Mouse (Mus musculus): Measurements from ENCODE around the gene Fam196a. TPM values are rescaled to one million over a fixed set of nuclear protein-coding genes. Genes with fewer than 3 reads are reported as not detected.
A peak's percentile ranks its signal among the peaks of the same experiment; 100 is the strongest.

The Fam196a gene
- total and polyA plus RNA-seq, 3 experiments: not detected

DNA sequence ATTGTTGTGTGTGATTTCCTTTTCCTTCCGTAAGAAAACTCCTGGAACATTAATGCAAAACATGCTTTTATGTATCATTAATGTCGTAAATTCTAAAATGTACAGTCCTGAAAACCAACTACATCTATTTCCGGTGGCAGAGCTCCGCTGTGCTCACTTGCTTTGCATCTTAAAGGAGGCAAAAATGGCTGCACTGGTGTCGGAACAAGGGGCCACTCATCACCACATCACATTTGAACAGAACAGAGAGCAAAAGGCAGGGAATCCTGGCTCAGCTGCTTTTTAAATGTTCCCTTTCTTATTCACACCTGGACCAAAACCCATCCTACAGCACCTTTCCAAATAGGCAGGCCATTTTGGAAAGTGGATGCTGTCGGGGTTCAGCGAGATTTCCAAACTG is 65.2 kb downstream of the Fam196a start:
- DNase-seq: no peak
- intact Hi-C loops (cut with DNase I): no loop called here
- Histone ChIP-seq H3K79me2 (replicated peaks; ENCODE audit: control insufficient read depth, insufficient read depth, low read length) (no peaks in the 10 kb centered on the region), H3K4me3 (no peak overlapping the region), H3K36me3 (ENCODE audit: control insufficient read depth, insufficient read depth, low read length) (no peaks in the 10 kb centered on the region; the same call in 1 of the 2 replicates), H3K27ac (no peak overlapping the region), H3K27me3 (ENCODE audit: control insufficient read depth, insufficient read depth, low read length) (no peaks in the 10 kb centered on the region), H3K9ac (ENCODE audit: low read depth, low read length) (no peak overlapping the region), H3K4me1 (ENCODE audit: control insufficient read depth, insufficient read depth, low read length) (peaks cover 2% of the 10 kb centered on the region; the same call in 1 of the 2 replicates)
- 82% methylated on average over 7 of the region's 7 CpGs for WGBS
- TF ChIP-seq EP300 (IDR thresholded peaks at IDR 0.05; ENCODE audit: insufficient read depth, low read depth, low read length): no peak
- TF ChIP-seq CTCF (IDR thresholded peaks at IDR 0.05): no peak

DNA sequence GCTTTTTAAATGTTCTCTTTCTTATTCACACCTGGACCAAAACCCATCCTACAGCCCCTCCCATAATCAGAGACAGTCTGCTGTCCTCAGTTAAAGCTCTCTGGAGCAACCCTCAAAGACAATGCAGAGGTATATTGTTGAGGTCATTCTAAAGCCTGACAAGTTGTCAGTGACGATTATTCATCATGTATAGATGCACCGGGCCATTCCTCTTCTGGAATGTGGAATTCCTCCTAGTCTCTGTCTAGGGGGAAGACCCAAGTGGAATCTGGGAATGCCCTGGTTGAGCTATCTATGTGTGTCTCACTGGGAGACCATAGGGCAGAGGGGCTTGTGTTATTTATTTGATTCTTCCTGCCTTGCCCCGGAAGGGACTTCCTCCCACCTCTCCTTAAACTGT is 65.7 kb downstream of the Fam196a start:
- intact Hi-C loops (cut with DNase I): no loop called here
- H3K27ac ChIP-seq: no peak overlapping the region
- TF ChIP-seq EP300 (IDR thresholded peaks at IDR 0.05; ENCODE audit: insufficient read depth, low read depth, low read length): no peak
- no peaks in the 10 kb centered on the region for H3K79me2 ChIP-seq (replicated peaks; ENCODE audit: control insufficient read depth, insufficient read depth, low read length)
- no peak overlapping the region for H3K4me3 ChIP-seq
- H3K9ac ChIP-seq (ENCODE audit: low read depth, low read length): no peak overlapping the region
- no peak for DNase-seq
- 58% methylated on average over 3 of the region's 3 CpGs for WGBS
- no peaks in the 10 kb centered on the region; the same call in 1 of the 2 replicates for H3K36me3 ChIP-seq (ENCODE audit: control insufficient read depth, insufficient read depth, low read length)
- no peaks in the 10 kb centered on the region for H3K27me3 ChIP-seq (ENCODE audit: control insufficient read depth, insufficient read depth, low read length)
- H3K4me1 ChIP-seq (ENCODE audit: control insufficient read depth, insufficient read depth, low read length): peaks cover 2% of the 10 kb centered on the region; the same call in 1 of the 2 replicates

DNA sequence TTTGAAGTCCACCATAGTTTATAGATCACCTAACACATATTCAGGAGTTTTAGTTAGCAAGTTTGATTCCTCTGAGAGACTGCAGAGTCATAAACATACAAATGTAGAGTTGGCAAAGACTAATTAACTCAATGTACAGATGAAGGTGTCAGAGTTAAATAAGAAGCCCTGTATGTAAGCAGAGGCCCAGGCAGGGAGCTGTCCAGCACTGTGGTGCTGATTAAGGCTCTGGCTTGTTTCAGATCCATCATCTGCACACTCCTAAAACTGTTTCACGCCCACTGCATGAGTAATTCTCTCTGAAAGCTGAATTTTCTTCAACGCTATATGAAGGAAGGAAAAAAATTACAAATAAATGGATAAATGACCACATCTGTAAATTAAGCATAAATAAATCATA is 74.1 kb downstream of the Fam196a start:
- Histone ChIP-seq H3K4me1 (ENCODE audit: control insufficient read depth, insufficient read depth, low read length) (no peaks in the 10 kb centered on the region), H3K36me3 (ENCODE audit: control insufficient read depth, insufficient read depth, low read length) (no peaks in the 10 kb centered on the region), H3K27ac (no peak overlapping the region), H3K9ac (ENCODE audit: low read depth, low read length) (no peak overlapping the region), H3K27me3 (ENCODE audit: control insufficient read depth, insufficient read depth, low read length) (no peaks in the 10 kb centered on the region), H3K79me2 (replicated peaks; ENCODE audit: control insufficient read depth, insufficient read depth, low read length) (no peaks in the 10 kb centered on the region), H3K4me3 (no peak overlapping the region)
- TF ChIP-seq POLR2A (IDR thresholded peaks at IDR 0.05; ENCODE audit: insufficient read depth, low read depth, low read length) (no peak), CTCF (IDR thresholded peaks at IDR 0.05) (no peak), EP300 (IDR thresholded peaks at IDR 0.05; ENCODE audit: insufficient read depth, low read depth, low read length) (no peak)
- intact Hi-C loops (cut with DNase I): no loop called here
- DNase-seq: peak in 1 of 2 experiments; percentile 59
- WGBS: 67% methylated on average over 2 of the region's 2 CpGs

DNA sequence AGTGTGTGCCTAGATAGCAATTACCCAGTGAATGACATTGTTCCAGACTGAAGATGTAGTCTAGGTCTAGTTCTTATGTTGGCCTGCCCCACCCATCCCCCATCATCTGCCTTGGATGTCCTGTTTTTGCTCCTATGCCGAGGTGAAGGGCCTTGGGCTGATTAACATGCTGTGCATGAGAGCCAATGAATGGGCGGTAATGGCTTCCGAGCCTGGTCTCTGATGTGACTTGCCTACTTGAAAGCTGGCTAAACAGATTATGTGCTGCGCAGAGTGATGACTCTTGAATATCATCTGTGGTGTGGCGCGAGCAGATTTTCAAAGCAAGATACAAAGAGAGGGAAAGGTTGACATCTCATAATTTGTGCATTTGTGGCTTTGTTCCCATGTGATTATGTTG is 76.2 kb downstream of the Fam196a start:
- DNase-seq: no peak
- H3K27ac ChIP-seq: no peak overlapping the region
- H3K4me3 ChIP-seq: no peak overlapping the region
- H3K9ac ChIP-seq (ENCODE audit: low read depth, low read length): no peak overlapping the region
- no peaks in the 10 kb centered on the region for H3K4me1 ChIP-seq (ENCODE audit: control insufficient read depth, insufficient read depth, low read length)
- no peaks in the 10 kb centered on the region for H3K36me3 ChIP-seq (ENCODE audit: control insufficient read depth, insufficient read depth, low read length)
- no peaks in the 10 kb centered on the region for H3K79me2 ChIP-seq (replicated peaks; ENCODE audit: control insufficient read depth, insufficient read depth, low read length)
- no peaks in the 10 kb centered on the region for H3K27me3 ChIP-seq (ENCODE audit: control insufficient read depth, insufficient read depth, low read length)
- no peak for TF ChIP-seq EP300 (IDR thresholded peaks at IDR 0.05; ENCODE audit: insufficient read depth, low read depth, low read length)
- TF ChIP-seq CTCF (IDR thresholded peaks at IDR 0.05): no peak
- TF ChIP-seq POLR2A (IDR thresholded peaks at IDR 0.05; ENCODE audit: insufficient read depth, low read depth, low read length): no peak
- 88% methylated on average over 6 of the region's 6 CpGs for WGBS
- intact Hi-C loops (cut with DNase I): no loop called here

DNA sequence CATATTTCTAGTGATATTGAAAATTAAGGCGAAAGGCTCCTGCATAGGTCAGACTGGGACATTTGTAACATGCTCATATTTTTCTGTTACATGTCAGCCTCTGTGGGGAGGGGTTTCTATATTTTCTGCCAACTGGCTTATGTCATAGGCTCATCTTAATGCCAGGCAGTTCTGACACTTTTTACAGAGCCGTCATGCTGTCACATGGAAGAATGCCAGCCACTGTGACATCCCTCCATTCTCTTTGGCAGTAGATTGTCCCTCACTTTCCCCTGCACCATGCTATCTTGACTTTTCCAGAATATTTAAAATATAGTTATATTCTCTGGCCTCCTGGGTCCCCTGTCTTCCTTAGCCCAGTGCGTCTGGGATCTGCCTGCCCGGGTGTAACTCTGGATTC is 95.5 kb downstream of the Fam196a start:
- no peaks in the 10 kb centered on the region for H3K36me3 ChIP-seq (ENCODE audit: control insufficient read depth, insufficient read depth, low read length)
- no peak for TF ChIP-seq EP300 (IDR thresholded peaks at IDR 0.05; ENCODE audit: insufficient read depth, low read depth, low read length)
- TF ChIP-seq POLR2A (IDR thresholded peaks at IDR 0.05; ENCODE audit: insufficient read depth, low read depth, low read length): no peak
- no peak for TF ChIP-seq CTCF (IDR thresholded peaks at IDR 0.05)
- H3K9ac ChIP-seq (ENCODE audit: low read depth, low read length): no peak overlapping the region
- no peaks in the 10 kb centered on the region for H3K4me1 ChIP-seq (ENCODE audit: control insufficient read depth, insufficient read depth, low read length)
- intact Hi-C loops (cut with DNase I): no loop called here
- WGBS: 83% methylated on average over 4 of the region's 4 CpGs
- no peaks in the 10 kb centered on the region for H3K79me2 ChIP-seq (replicated peaks; ENCODE audit: control insufficient read depth, insufficient read depth, low read length)
- H3K4me3 ChIP-seq: no peak overlapping the region
- DNase-seq: no peak
- H3K27ac ChIP-seq: no peak overlapping the region
- H3K27me3 ChIP-seq (ENCODE audit: control insufficient read depth, insufficient read depth, low read length): no peaks in the 10 kb centered on the region

DNA sequence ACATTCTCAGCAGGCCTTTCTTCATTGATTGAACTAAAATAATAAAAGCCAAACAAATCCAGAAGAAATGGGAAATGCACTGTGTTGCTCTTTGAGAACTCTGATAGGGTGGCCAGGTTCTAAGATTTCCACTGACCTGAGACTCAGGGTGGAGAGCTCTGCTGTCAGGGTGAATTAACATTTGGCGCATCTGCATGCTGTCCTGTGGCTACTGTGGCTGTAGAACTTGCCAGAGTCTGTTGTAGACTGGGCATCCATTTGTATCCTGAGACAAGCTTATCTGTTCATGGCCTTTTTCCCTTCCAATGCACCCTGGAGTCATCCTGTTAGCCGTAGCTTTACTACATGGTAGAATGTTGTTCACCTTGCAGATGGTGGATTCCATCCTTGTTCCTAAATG is 98.2 kb downstream of the Fam196a start:
- H3K4me3 ChIP-seq: no peak overlapping the region
- no peaks in the 10 kb centered on the region for H3K27me3 ChIP-seq (ENCODE audit: control insufficient read depth, insufficient read depth, low read length)
- H3K4me1 ChIP-seq (ENCODE audit: control insufficient read depth, insufficient read depth, low read length): no peaks in the 10 kb centered on the region
- H3K27ac ChIP-seq: no peak overlapping the region
- intact Hi-C loops (cut with DNase I): no loop called here
- H3K9ac ChIP-seq (ENCODE audit: low read depth, low read length): no peak overlapping the region
- H3K36me3 ChIP-seq (ENCODE audit: control insufficient read depth, insufficient read depth, low read length): no peaks in the 10 kb centered on the region; the same call in 1 of the 2 replicates
- 83% methylated on average over 2 of the region's 2 CpGs for WGBS
- no peaks in the 10 kb centered on the region for H3K79me2 ChIP-seq (replicated peaks; ENCODE audit: control insufficient read depth, insufficient read depth, low read length)
- TF ChIP-seq CTCF (IDR thresholded peaks at IDR 0.05) (no peak), POLR2A (IDR thresholded peaks at IDR 0.05; ENCODE audit: insufficient read depth, low read depth, low read length) (no peak), EP300 (IDR thresholded peaks at IDR 0.05; ENCODE audit: insufficient read depth, low read depth, low read length) (no peak)
- DNase-seq: no peak
